Mouse (Mus musculus) retina, postnatal 1 day (tissue): Measurements from ENCODE around the gene Sh3glb1.

Experiments used
- DNase-seq: peaks from one replicate; pipeline ENCODE4 v3.0.0-alpha.2; 2012

The Sh3glb1 gene

GRCm38 (mm10) chr3:144714126-144714525, 6.0 kb downstream of the Sh3glb1 start:
- no peak for DNase-seq

- DNase-seq, result no peak
Observed at GRCm38 (mm10) chr3:144711607-144712206, 8.4 kb downstream of the Sh3glb1 start.

- no peak for DNase-seq
Observed at GRCm38 (mm10) chr3:144708612-144709011, 11.5 kb downstream of the Sh3glb1 start.

- no peak for DNase-seq
Observed at GRCm38 (mm10) chr3:144703959-144704358, 16.2 kb downstream of the Sh3glb1 start.

GRCm38 (mm10) chr3:144698790-144699433, 21.2 kb downstream of the Sh3glb1 start:
- DNase-seq, result no peak

- no peak for DNase-seq
Observed at GRCm38 (mm10) chr3:144697942-144698341, 22.2 kb downstream of the Sh3glb1 start.

- no peak for DNase-seq
Observed at GRCm38 (mm10) chr3:144697154-144697553, 23.0 kb downstream of the Sh3glb1 start.

- no peak for DNase-seq
Observed at GRCm38 (mm10) chr3:144694941-144695340, 25.2 kb downstream of the Sh3glb1 start.

GRCm38 (mm10) chr3:144694040-144694439, 26.1 kb downstream of the Sh3glb1 start:
- DNase-seq, result no peak

GRCm38 (mm10) chr3:144692052-144692451, 28.1 kb downstream of the Sh3glb1 start:
- DNase-seq, result peak; percentile 64

GRCm38 (mm10) chr3:144689236-144689635, 30.9 kb downstream of the Sh3glb1 start:
- DNase-seq, result peak; percentile 79

GRCm38 (mm10) chr3:144688284-144688683, 31.9 kb downstream of the Sh3glb1 start:
- DNase-seq, result no peak

GRCm38 (mm10) chr3:144687618-144688017, 32.5 kb downstream of the Sh3glb1 start:
- no peak for DNase-seq

GRCm38 (mm10) chr3:144686146-144686545, 34.0 kb downstream of the Sh3glb1 start:
- DNase-seq, result no peak

GRCm38 (mm10) chr3:144683136-144683814, 36.9 kb downstream of the Sh3glb1 start:
- DNase-seq, result no peak

GRCm38 (mm10) chr3:144681542-144681941, 38.6 kb downstream of the Sh3glb1 start:
- DNase-seq, result no peak

- DNase-seq, result no peak
Observed at GRCm38 (mm10) chr3:144679701-144680159, 40.4 kb downstream of the Sh3glb1 start.

- DNase-seq, result no peak
Observed at GRCm38 (mm10) chr3:144679137-144679536, 41.0 kb downstream of the Sh3glb1 start.

- no peak for DNase-seq
Observed at GRCm38 (mm10) chr3:144677751-144678150, 42.4 kb downstream of the Sh3glb1 start.

- DNase-seq, result no peak
Observed at GRCm38 (mm10) chr3:144676249-144676648, 43.9 kb downstream of the Sh3glb1 start.

- no peak for DNase-seq
Observed at GRCm38 (mm10) chr3:144672016-144672415, 48.1 kb downstream of the Sh3glb1 start.

GRCm38 (mm10) chr3:144669944-144670874, 49.9 kb downstream of the Sh3glb1 start:
- no peak for DNase-seq

- no peak for DNase-seq
Observed at GRCm38 (mm10) chr3:144669457-144669864, 50.7 kb downstream of the Sh3glb1 start.
